ENCODE assay signal across 20 mouse cellular contexts in the genomic region with DNA sequence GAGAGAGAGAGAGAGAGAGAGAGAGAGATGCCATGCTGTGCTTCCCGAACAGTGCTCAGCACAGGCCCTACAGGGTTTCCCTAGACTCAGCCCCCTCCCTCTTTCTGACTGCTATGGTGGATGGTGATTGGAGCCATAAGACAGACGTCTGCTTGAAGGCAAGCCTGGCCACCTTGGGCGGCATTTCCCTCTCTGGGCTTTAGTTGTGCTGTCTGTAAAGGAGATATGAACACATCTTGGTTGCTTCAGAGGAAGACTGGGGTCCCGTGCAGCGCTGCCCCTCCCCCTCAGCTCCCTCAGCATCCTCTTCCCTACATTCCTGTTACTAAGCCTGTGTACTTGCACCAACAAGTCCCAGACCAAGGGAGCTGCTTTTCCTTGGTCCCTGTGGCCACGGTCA. TPM values are rescaled to one million over a fixed set of nuclear protein-coding genes. Genes with fewer than 3 reads are reported as not detected.
DNase-seq lines count a peak whose midpoint lies in the region; TF ChIP-seq lines count a peak whose summit lies in the region.
"Had no signal": no experiment of that assay in that cellular context is flagged by ENCODE, and none has a peak within 500 bp of the region (broad histone marks: within the 10 kb centered on the region; RNA-seq: fewer than 3 reads in every experiment).

No protein-coding gene starts in this region.

- H3K27me3 ChIP-seq in heart, embryonic 10.5 days (ENCODE audit: insufficient read depth, poor library complexity, severe bottlenecking), result peaks cover 9% of the 10 kb centered on the region; the same call in 1 of the 2 replicates
- H3K27me3 ChIP-seq in E14TG2a.4 (ENCODE audit: insufficient read depth, low read length), result no peaks in the 10 kb centered on the region
- peaks cover 44% of the 10 kb centered on the region for H3K27me3 ChIP-seq in limb, embryonic 10.5 days (ENCODE audit: low read depth, poor library complexity, severe bottlenecking)
- H3K27me3 ChIP-seq: stomach, embryonic 15.5 days had no signal

- H3K4me1 ChIP-seq in heart, embryonic 10.5 days, result peaks cover 81% of the 10 kb centered on the region
- H3K4me1 ChIP-seq in E14TG2a.4 (replicated peaks; ENCODE audit: low read depth, low read length), result peaks cover 66% of the 10 kb centered on the region
- H3K4me1 ChIP-seq in limb, embryonic 10.5 days, result peaks cover 62% of the 10 kb centered on the region

- no peak for DNase-seq in heart, embryonic 10.5 days (ENCODE audit: low spot score)
- DNase-seq in heart, adult 11 months, result no peak
- peak; percentile 35 for DNase-seq in ZHBTc4 (ENCODE audit: low read depth, low spot score)
- DNase-seq in limb, embryonic 10.5 days (ENCODE audit: low spot score), result no peak
- no peak for DNase-seq in cerebellum, adult 18-20 months
- DNase-seq in cerebellum, postnatal 10 days, result no peak
- no peak for DNase-seq in left cerebral cortex, postnatal 10 days (ENCODE audit: extremely low spot score in 1 of 2, low spot score in 2 of 2)
- DNase-seq: adrenal gland, adult 2 months; cerebellum, adult 11 months; gastrocnemius, postnatal 14 days; heart, postnatal 14 days; kidney, adult 11 months; layer of hippocampus, postnatal 36 days; lung, adult 2 months; midbrain, embryonic 14.5 days; thymus, adult 2 months had no signal

- peak overlapping the region; percentile 91 for H3K27ac ChIP-seq in heart, embryonic 10.5 days
- H3K27ac ChIP-seq in limb, embryonic 10.5 days, result peak overlapping the region; percentile 85
- H3K27ac ChIP-seq: kidney, postnatal 0 days; stomach, embryonic 15.5 days had no signal

- no peak overlapping the region for H3K4me3 ChIP-seq in heart, embryonic 10.5 days
- peak overlapping the region; percentile 63 for H3K4me3 ChIP-seq in E14TG2a.4 (replicated peaks; ENCODE audit: low read length)
- no peak overlapping the region for H3K4me3 ChIP-seq in limb, embryonic 10.5 days
- H3K4me3 ChIP-seq: erythroblast, embryonic 14.5 days; stomach, embryonic 15.5 days had no signal

- 21% methylated on average over 6 of the region's 6 CpGs for WGBS in heart, embryonic 10.5 days
- WGBS in limb, embryonic 10.5 days, result 31% methylated on average over 6 of the region's 6 CpGs

- no peaks in the 10 kb centered on the region for H3K36me3 ChIP-seq in heart, embryonic 10.5 days
- no peaks in the 10 kb centered on the region for H3K36me3 ChIP-seq in E14TG2a.4 (ENCODE audit: insufficient read depth, low read length)
- H3K36me3 ChIP-seq in limb, embryonic 10.5 days, result no peaks in the 10 kb centered on the region
- H3K36me3 ChIP-seq: stomach, embryonic 15.5 days had no signal

- intact Hi-C loops in left cerebral cortex, postnatal 10 days (cut with DNase I), result no loop called here

- TF ChIP-seq CTCF in E14TG2a.4 (conservative IDR thresholded peaks at IDR 0.05; ENCODE audit: low read length), result no peak

- no peaks in the 10 kb centered on the region for H3K9me3 ChIP-seq in heart, embryonic 10.5 days
- H3K9me3 ChIP-seq in E14TG2a.4 (ENCODE audit: low read length), result no peaks in the 10 kb centered on the region
- no peaks in the 10 kb centered on the region for H3K9me3 ChIP-seq in limb, embryonic 10.5 days (replicated peaks)
- H3K9me3 ChIP-seq: stomach, embryonic 15.5 days had no signal

RNA-seq across cellular contexts. Expression of a gene that starts 33.9 kb away (rescaled TPM):
- polyA plus RNA-seq in heart, embryonic 10.5 days (2016; fragmentation: Nextera tagmentation; extraction: Ambion mirVana), result 549 and 607 TPM in 2 replicates
- 110 and 139 TPM in 2 replicates for polyA plus RNA-seq in limb, embryonic 10.5 days (2016; fragmentation: Nextera tagmentation; extraction: Ambion mirVana)
- 10 to 100 TPM; 46.2 to 70.9 TPM for total RNA-seq in left cerebral cortex, postnatal 10 days (2021)
